Mouse (Mus musculus) cortical plate, adult 2 months (tissue): ENCODE results near the gene Lsm4.

Experiments used
- CTCF ChIP-seq: fragments of 200-500 bp; IDR thresholded peaks from 2 replicates; pipeline ENCODE4 v1.5.1; 2011; ENCODE audit warnings: mild to moderate bottlenecking, control low read depth, low read length; ENCODE audit not compliant: insufficient read depth; ENCODE audit errors: extremely low read depth
- POLR2A ChIP-seq: fragments of 200-500 bp; IDR thresholded peaks from 2 replicates; pipeline ENCODE4 v1.6.1; 2011; ENCODE audit warnings: mild to moderate bottlenecking, low read length, control low read depth; ENCODE audit not compliant: insufficient read depth; ENCODE audit errors: extremely low read depth

DNA sequence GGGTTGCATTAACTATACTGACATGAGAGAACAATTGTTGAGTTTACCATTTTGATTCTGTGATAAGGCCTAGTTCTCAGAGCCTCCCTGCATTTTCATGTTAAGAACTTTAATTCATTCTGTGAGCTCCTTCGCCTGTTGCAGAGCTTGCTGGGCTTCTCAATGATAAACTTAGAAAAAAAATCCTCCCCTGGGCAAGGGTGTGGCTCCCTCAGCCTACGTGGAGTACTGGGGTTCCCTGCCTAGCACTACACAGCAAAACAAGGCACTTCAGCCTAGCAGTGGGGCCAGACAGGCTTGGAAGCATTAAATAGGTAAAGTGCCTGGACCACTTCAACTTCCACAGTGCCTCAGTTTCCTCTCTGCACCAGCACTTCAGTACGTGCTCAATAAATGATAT, 8.4 kb downstream of the Lsm4 start:
- TF ChIP-seq CTCF, result no peak
- TF ChIP-seq POLR2A, result no peak
